Mouse (Mus musculus): ENCODE data around the gene Zfp119a. TPM values are rescaled to one million over a fixed set of nuclear protein-coding genes. Genes with fewer than 3 reads are reported as not detected.
"Not testable (repeated sequence)": the region's sequence is repeated elsewhere in the genome, so short reads cannot be mapped to it uniquely, and the experiment has no call there.

Gene Zfp119a
- total and polyA plus RNA-seq, 2 experiments, result 0.35 to 4.7 TPM

DNA sequence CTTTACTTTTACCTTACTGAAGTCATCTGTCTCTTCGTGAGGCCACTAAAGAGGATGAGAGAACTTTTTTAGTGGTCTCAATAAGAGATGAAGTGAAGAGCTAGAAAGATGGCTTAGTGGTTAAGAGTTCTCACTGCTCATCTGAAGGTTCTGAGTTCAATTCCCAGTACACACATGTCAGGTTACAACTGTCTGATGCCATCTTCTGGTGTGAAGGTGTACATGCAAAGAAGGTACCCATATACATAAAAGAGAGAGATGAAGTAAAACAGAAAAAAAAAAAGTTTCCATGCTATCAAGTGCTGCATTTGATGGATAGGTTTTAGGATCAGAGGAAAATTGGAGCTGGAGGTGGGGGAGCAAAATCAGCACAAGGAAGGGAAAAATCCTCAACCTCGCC is 6.2 kb upstream of the Zfp119a start:
- no peak overlapping the region for H3K27ac ChIP-seq (replicated peaks; ENCODE audit: insufficient read depth, low read depth, low read length)
- TF ChIP-seq CTCF (IDR thresholded peaks at IDR 0.05; ENCODE audit: low read depth, low read length) (no peak), POLR2A (IDR thresholded peaks at IDR 0.05; ENCODE audit: extremely low read depth, insufficient read depth, low read length) (no peak)
- H3K4me3 ChIP-seq (ENCODE audit: insufficient read depth, low read depth, low read length), result no peak overlapping the region
- no peaks in the 10 kb centered on the region for H3K79me2 ChIP-seq (ENCODE audit: control insufficient read depth, insufficient read depth, low read length)
- no peaks in the 10 kb centered on the region for H3K36me3 ChIP-seq (ENCODE audit: control insufficient read depth, insufficient read depth, low read length)
- no peaks in the 10 kb centered on the region for H3K27me3 ChIP-seq (ENCODE audit: control insufficient read depth, insufficient read depth, low read length)
- no peak overlapping the region for H3K9ac ChIP-seq (ENCODE audit: low read depth, low read length)
- WGBS, result 86% methylated on average over 2 of the region's 2 CpGs
- no peaks in the 10 kb centered on the region; the same call in 1 of the 2 replicates for H3K4me1 ChIP-seq (ENCODE audit: control insufficient read depth, insufficient read depth, low read length)
- no peak for DNase-seq (ENCODE audit: extremely low read depth, low read depth, low spot score)

DNA sequence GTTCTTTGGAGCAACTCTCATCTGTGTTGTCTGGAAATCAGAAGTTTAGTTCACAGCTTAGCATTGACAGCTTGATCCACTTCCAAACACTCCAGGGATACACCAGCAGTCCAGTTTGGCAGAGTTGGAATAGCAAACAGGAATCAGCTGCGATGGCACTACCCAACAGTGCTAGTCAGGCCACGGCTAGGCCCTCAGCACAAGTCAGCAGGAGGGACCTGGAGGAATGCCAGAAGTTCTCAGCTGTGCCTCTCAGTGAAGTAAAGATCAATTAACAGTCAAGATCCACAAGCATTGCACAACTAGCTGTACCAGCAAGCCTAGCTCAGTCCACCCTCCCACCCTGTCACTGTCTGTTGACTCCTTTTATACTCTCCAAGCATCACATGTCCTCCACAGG is 4.9 kb upstream of the Zfp119a start:
- no peaks in the 10 kb centered on the region for H3K79me2 ChIP-seq (ENCODE audit: control insufficient read depth, insufficient read depth, low read length)
- WGBS, result 15% methylated on average over 2 of the region's 2 CpGs
- no peaks in the 10 kb centered on the region; the same call in 1 of the 2 replicates for H3K4me1 ChIP-seq (ENCODE audit: control insufficient read depth, insufficient read depth, low read length)
- no peak overlapping the region for H3K4me3 ChIP-seq (ENCODE audit: insufficient read depth, low read depth, low read length)
- TF ChIP-seq POLR2A (IDR thresholded peaks at IDR 0.05; ENCODE audit: extremely low read depth, insufficient read depth, low read length) (no peak), CTCF (IDR thresholded peaks at IDR 0.05; ENCODE audit: low read depth, low read length) (no peak)
- no peaks in the 10 kb centered on the region for H3K36me3 ChIP-seq (ENCODE audit: control insufficient read depth, insufficient read depth, low read length)
- no peaks in the 10 kb centered on the region for H3K27me3 ChIP-seq (ENCODE audit: control insufficient read depth, insufficient read depth, low read length)
- DNase-seq (ENCODE audit: extremely low read depth, low read depth, low spot score), result peak; percentile 76
- no peak overlapping the region for H3K9ac ChIP-seq (ENCODE audit: low read depth, low read length)
- no peak overlapping the region for H3K27ac ChIP-seq (replicated peaks; ENCODE audit: insufficient read depth, low read depth, low read length)

DNA sequence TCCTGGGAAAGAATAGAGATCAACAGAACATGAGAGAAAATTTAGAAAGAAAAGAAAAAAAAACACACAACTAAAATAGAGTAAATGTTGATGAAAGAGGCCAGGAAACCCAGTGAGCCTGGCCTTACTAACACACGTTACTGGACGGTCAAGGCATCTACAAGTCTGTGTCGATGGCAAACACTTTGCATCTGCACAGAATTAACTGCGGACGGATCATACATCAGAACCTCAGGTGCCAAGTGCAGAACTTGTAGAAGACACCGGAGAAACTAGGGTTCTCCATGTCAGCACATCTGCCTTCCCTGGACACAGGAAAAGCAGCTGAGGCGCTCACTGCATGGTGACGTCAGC is 471 bp downstream of the Zfp119a start:
- H3K4me3 ChIP-seq (ENCODE audit: insufficient read depth, low read depth, low read length), result peak overlapping the region; percentile 84
- under 1% methylated on average over 8 of the region's 8 CpGs for WGBS
- not testable (repeated sequence) for H3K4me1 ChIP-seq (ENCODE audit: control insufficient read depth, insufficient read depth, low read length); H3K79me2 ChIP-seq (ENCODE audit: control insufficient read depth, insufficient read depth, low read length); H3K27me3 ChIP-seq (ENCODE audit: control insufficient read depth, insufficient read depth, low read length); H3K36me3 ChIP-seq (ENCODE audit: control insufficient read depth, insufficient read depth, low read length)
- peak overlapping the region; percentile 89 for H3K9ac ChIP-seq (ENCODE audit: low read depth, low read length)
- peak; percentile 48 for DNase-seq (ENCODE audit: extremely low read depth, low read depth, low spot score)
- peak overlapping the region; percentile 84 for H3K27ac ChIP-seq (replicated peaks; ENCODE audit: insufficient read depth, low read depth, low read length)

DNA sequence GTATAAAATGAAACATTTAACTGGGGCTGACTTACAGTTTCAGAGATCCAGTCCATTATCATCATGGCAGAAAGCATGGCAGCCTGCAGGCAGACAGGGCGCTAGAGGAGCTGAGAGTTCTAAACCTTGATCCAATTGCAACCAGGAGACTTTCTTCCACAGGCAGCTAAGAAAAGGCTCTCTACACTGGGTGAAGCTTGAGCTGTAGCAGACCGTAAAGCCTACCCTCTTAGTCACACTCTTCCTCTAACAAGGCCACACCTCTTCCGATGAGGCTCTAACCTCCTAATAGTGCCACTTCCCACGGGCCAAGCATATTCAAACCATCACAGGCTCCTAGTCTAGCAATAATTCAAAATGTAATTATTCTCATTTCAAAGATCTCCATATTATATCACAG is 1.5 kb downstream of the Zfp119a start:
- peaks cover 9% of the 10 kb centered on the region for H3K79me2 ChIP-seq (ENCODE audit: control insufficient read depth, insufficient read depth, low read length)
- no peaks in the 10 kb centered on the region; the same call in 1 of the 2 replicates for H3K36me3 ChIP-seq (ENCODE audit: control insufficient read depth, insufficient read depth, low read length)
- H3K9ac ChIP-seq (ENCODE audit: low read depth, low read length), result no peak overlapping the region
- WGBS, result 86% methylated on average over 4 of the region's 4 CpGs
- no peaks in the 10 kb centered on the region for H3K27me3 ChIP-seq (ENCODE audit: control insufficient read depth, insufficient read depth, low read length)
- no peak for DNase-seq (ENCODE audit: extremely low read depth, low read depth, low spot score)
- no peak overlapping the region for H3K27ac ChIP-seq (replicated peaks; ENCODE audit: insufficient read depth, low read depth, low read length)
- peaks cover 2% of the 10 kb centered on the region for H3K4me1 ChIP-seq (ENCODE audit: control insufficient read depth, insufficient read depth, low read length)
- TF ChIP-seq POLR2A (IDR thresholded peaks at IDR 0.05; ENCODE audit: extremely low read depth, insufficient read depth, low read length) (no peak), CTCF (IDR thresholded peaks at IDR 0.05; ENCODE audit: low read depth, low read length) (no peak)
- no peak overlapping the region for H3K4me3 ChIP-seq (ENCODE audit: insufficient read depth, low read depth, low read length)

DNA sequence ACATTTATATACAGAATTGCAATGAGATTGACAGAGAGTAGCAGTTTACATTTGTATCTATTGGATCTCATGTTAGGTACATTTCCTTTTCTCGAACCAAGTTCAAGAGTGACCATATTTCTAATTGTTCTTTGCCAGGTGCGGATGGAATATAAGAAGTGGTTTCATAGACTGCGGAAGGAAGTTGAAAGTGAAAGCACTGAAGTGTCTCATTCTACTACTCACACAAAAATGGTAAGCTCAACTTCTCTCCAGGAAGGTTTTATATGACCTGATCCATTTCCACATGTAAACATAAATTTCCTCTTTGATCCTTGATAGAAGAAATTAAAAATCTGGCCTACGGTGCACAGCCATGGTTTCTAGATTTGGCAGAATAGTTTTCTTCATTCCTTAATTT is 35.7 kb downstream of the Zfp119a start:
- H3K79me2 ChIP-seq (ENCODE audit: control insufficient read depth, insufficient read depth, low read length), result no peaks in the 10 kb centered on the region
- no peak for DNase-seq (ENCODE audit: extremely low read depth, low read depth, low spot score)
- no peaks in the 10 kb centered on the region for H3K4me1 ChIP-seq (ENCODE audit: control insufficient read depth, insufficient read depth, low read length)
- no peak overlapping the region for H3K4me3 ChIP-seq (ENCODE audit: insufficient read depth, low read depth, low read length)
- WGBS, result 84% methylated on average over 4 of the region's 4 CpGs
- H3K36me3 ChIP-seq (ENCODE audit: control insufficient read depth, insufficient read depth, low read length), result no peaks in the 10 kb centered on the region
- H3K27ac ChIP-seq (replicated peaks; ENCODE audit: insufficient read depth, low read depth, low read length), result no peak overlapping the region
- H3K27me3 ChIP-seq (ENCODE audit: control insufficient read depth, insufficient read depth, low read length), result no peaks in the 10 kb centered on the region
- TF ChIP-seq POLR2A (IDR thresholded peaks at IDR 0.05; ENCODE audit: extremely low read depth, insufficient read depth, low read length), result no peak
- no peak for TF ChIP-seq CTCF (IDR thresholded peaks at IDR 0.05; ENCODE audit: low read depth, low read length)
- H3K9ac ChIP-seq (ENCODE audit: low read depth, low read length), result no peak overlapping the region

DNA sequence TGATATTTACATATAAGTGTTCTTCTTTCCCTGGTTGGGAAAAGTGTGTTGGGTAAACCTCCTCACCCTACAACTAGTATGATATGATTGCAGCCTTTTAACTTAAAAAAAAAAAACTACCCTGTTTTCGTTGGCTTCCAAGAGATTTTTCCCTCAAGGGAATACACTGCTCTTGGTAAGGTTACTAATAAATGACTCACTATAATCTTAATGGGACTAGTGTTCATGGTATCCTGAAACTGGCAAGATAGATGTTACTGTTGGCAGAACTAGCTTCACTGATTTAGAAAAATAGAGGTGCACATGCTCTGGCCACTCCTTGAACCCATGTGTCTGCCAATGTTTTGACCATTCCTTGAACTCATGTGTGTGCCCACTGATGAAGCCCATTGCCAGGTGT is 57.2 kb downstream of the Zfp119a start:
- 59% methylated on average over 1 of the region's 1 CpGs for WGBS
- no peak for DNase-seq (ENCODE audit: extremely low read depth, low read depth, low spot score)
- Histone ChIP-seq H3K36me3 (ENCODE audit: control insufficient read depth, insufficient read depth, low read length) (no peaks in the 10 kb centered on the region), H3K79me2 (ENCODE audit: control insufficient read depth, insufficient read depth, low read length) (no peaks in the 10 kb centered on the region), H3K9ac (ENCODE audit: low read depth, low read length) (no peak overlapping the region), H3K27ac (replicated peaks; ENCODE audit: insufficient read depth, low read depth, low read length) (no peak overlapping the region), H3K27me3 (ENCODE audit: control insufficient read depth, insufficient read depth, low read length) (no peaks in the 10 kb centered on the region), H3K4me3 (ENCODE audit: insufficient read depth, low read depth, low read length) (no peak overlapping the region), H3K4me1 (ENCODE audit: control insufficient read depth, insufficient read depth, low read length) (no peaks in the 10 kb centered on the region)
- no peak for TF ChIP-seq CTCF (IDR thresholded peaks at IDR 0.05; ENCODE audit: low read depth, low read length)
- no peak for TF ChIP-seq POLR2A (IDR thresholded peaks at IDR 0.05; ENCODE audit: extremely low read depth, insufficient read depth, low read length)
